Mouse (Mus musculus) G1E (cell line): ENCODE measurements around the gene Rbm18.

Experiments used
- CTCF ChIP-seq: IDR thresholded peaks from 2 replicates; pipeline ENCODE4 v1.5.1; 2012; ENCODE audit warnings: low read depth, low read length, inconsistent platforms, mixed read lengths
- GATA1 ChIP-seq: IDR thresholded peaks from 2 replicates; pipeline ENCODE4 v1.6.1; 2012; ENCODE audit warnings: borderline replicate concordance, low read length, inconsistent platforms, mixed read lengths
- POLR2AphosphoS5 ChIP-seq: IDR thresholded peaks from 2 replicates; pipeline ENCODE4 v1.6.1; 2012; ENCODE audit warnings: low read depth, low read length, inconsistent platforms; ENCODE audit not compliant: insufficient replicate concordance

- TF ChIP-seq POLR2AphosphoS5: no peak
- no peak for TF ChIP-seq CTCF
- TF ChIP-seq GATA1: no peak
Observed at GRCm38 (mm10) chr2:36169176-36169575, 32.6 kb upstream of the Rbm18 start.
